Comparison of ENCODE assay signal across 28 mouse cellular contexts in genomic region chr7:135443903-135444302, GRCm38 (mm10). TPM values are rescaled to one million over a fixed set of nuclear protein-coding genes. Genes with fewer than 3 reads are reported as not detected.
"Had no signal": no experiment of that assay in that cellular context is flagged by ENCODE, and none has a peak within 500 bp of the region (broad histone marks: within the 10 kb centered on the region; RNA-seq: fewer than 3 reads in every experiment).

No protein-coding gene starts in this region.

- ATAC-seq: midbrain, embryonic 13.5 days; midbrain, embryonic 16.5 days had no signal

- DNase-seq: kidney, postnatal 10 days; kidney, postnatal 36 days; layer of hippocampus, postnatal 36 days; liver, embryonic 13.5 days; lung, adult 2 months; thymus, adult 18-20 months; thymus, postnatal 36 days had no signal

- H3K9ac ChIP-seq: kidney, embryonic 15.5 days; liver, embryonic 13.5 days; midbrain, embryonic 13.5 days had no signal

- H3K4me1 ChIP-seq: kidney, embryonic 15.5 days; liver, embryonic 13.5 days; midbrain, embryonic 10.5 days; midbrain, embryonic 13.5 days had no signal

- H3K36me3 ChIP-seq: kidney, embryonic 15.5 days; liver, embryonic 13.5 days; midbrain, embryonic 10.5 days; midbrain, embryonic 13.5 days had no signal

- H3K27ac ChIP-seq: kidney, embryonic 15.5 days; left cerebral cortex, adult 2 months; liver, embryonic 13.5 days; macrophage; midbrain, embryonic 10.5 days; midbrain, embryonic 13.5 days had no signal

- H3K4me3 ChIP-seq: kidney, embryonic 15.5 days; left cerebral cortex, adult 2 months; liver, embryonic 13.5 days; midbrain, embryonic 10.5 days; midbrain, embryonic 13.5 days; myocyte had no signal

- H3K27me3 ChIP-seq: kidney, embryonic 15.5 days; liver, embryonic 13.5 days; midbrain, embryonic 13.5 days had no signal

- H3K9me3 ChIP-seq: kidney, embryonic 15.5 days; liver, embryonic 13.5 days; midbrain, embryonic 10.5 days; midbrain, embryonic 13.5 days had no signal

RNA-seq across cellular contexts. Expression of gene Foxi2, which starts 33.8 kb away (rescaled TPM):
- total RNA-seq: layer of hippocampus, adult 8-10 months; layer of hippocampus, postnatal 10 days; layer of hippocampus, postnatal 36 days; left cerebral cortex, adult 2 months; left cerebral cortex, postnatal 10 days; left cerebral cortex, postnatal 36 days; liver, adult 2 months; megakaryocyte, adult 5-6 weeks; monocyte, adult 5-6 weeks had no signal
- polyA plus RNA-seq: kidney, embryonic 15.5 days; liver, adult 2 months; liver, embryonic 13.5 days; liver, embryonic 16.5 days; lung, adult 2 months; lung, embryonic 16.5 days; macrophage; midbrain, embryonic 13.5 days; midbrain, embryonic 16.5 days; myocyte; neural tube, embryonic 14.5 days; small intestine, adult 2 months; spleen, adult 2 months; stomach, embryonic 16.5 days; testis, adult 2 months had no signal
